Mouse (Mus musculus): Measurements from ENCODE around the gene Ctr9.
A peak's percentile ranks its signal among the peaks of the same experiment; 100 is the strongest.

Ctr9 gene

GRCm38 (mm10) chr7:111048920-111049319, 20.2 kb downstream of the Ctr9 start:
- DNase-seq: no peak

- peak; percentile 43 for DNase-seq
These were observed 21.1 kb downstream of the Ctr9 start for GRCm38 (mm10) chr7:111049652-111050421.

GRCm38 (mm10) chr7:111055221-111055620, 26.5 kb downstream of the Ctr9 start:
- no peak for DNase-seq

- no peak for DNase-seq
These were observed 27.4 kb downstream of the Ctr9 start for GRCm38 (mm10) chr7:111055984-111056657.

GRCm38 (mm10) chr7:111059527-111059926, 30.8 kb downstream of the Ctr9 start:
- DNase-seq: no peak

- DNase-seq: no peak
These were observed 34.2 kb downstream of the Ctr9 start for GRCm38 (mm10) chr7:111062971-111063370.

GRCm38 (mm10) chr7:111068181-111068580, 39.4 kb downstream of the Ctr9 start:
- no peak for DNase-seq

GRCm38 (mm10) chr7:111069439-111070166, 40.9 kb downstream of the Ctr9 start:
- no peak for DNase-seq

GRCm38 (mm10) chr7:111070167-111070496, 41.4 kb downstream of the Ctr9 start:
- DNase-seq: no peak

GRCm38 (mm10) chr7:111072410-111072809, 43.7 kb downstream of the Ctr9 start:
- no peak for DNase-seq

GRCm38 (mm10) chr7:111075288-111075687, 46.5 kb downstream of the Ctr9 start:
- DNase-seq: no peak

- DNase-seq: no peak
These were observed 49.5 kb downstream of the Ctr9 start for GRCm38 (mm10) chr7:111078271-111078670.

- DNase-seq: no peak
These were observed 51.3 kb downstream of the Ctr9 start for GRCm38 (mm10) chr7:111080026-111080425.

GRCm38 (mm10) chr7:111080876-111081275, 52.1 kb downstream of the Ctr9 start:
- no peak for DNase-seq

GRCm38 (mm10) chr7:111082043-111082821, 53.5 kb downstream of the Ctr9 start:
- DNase-seq: peak; percentile 87

GRCm38 (mm10) chr7:111082822-111083732, 54.3 kb downstream of the Ctr9 start, which contains the start of gene Eif4g2:
TSS of gene Eif4g2 (minus strand) at chr7:111083030.
- peak; percentile 99 for DNase-seq

- no peak for DNase-seq
These were observed 55.0 kb downstream of the Ctr9 start for GRCm38 (mm10) chr7:111083733-111084120.

GRCm38 (mm10) chr7:111084443-111084842, 55.7 kb downstream of the Ctr9 start:
- no peak for DNase-seq

GRCm38 (mm10) chr7:111085153-111085552, 56.4 kb downstream of the Ctr9 start:
- DNase-seq: no peak

GRCm38 (mm10) chr7:111095169-111095568, 66.4 kb downstream of the Ctr9 start:
- no peak for DNase-seq

- no peak for DNase-seq
These were observed 69.4 kb downstream of the Ctr9 start for GRCm38 (mm10) chr7:111098196-111098595.
